Mouse (Mus musculus) MEL (cell line): ENCODE data around the gene Med17.

Experiments
- CTCF ChIP-seq, 3 experiments: IDR thresholded peaks in 2 of 3; conservative IDR thresholded peaks in 1 of 3; 2 replicates each; pipeline ENCODE4 v1.5.1; 2011 to 2012; ENCODE audit warnings: low read length in 3 of 3, low read depth in 2 of 3, mild to moderate bottlenecking in 2 of 3, improper control_type of control experiment in 1 of 3, inconsistent platforms in 1 of 3, mixed read lengths in 1 of 3, moderate library complexity in 1 of 3; ENCODE audit not compliant: control insufficient read depth in 1 of 3, insufficient read depth in 1 of 3, poor library complexity in 1 of 3, severe bottlenecking in 1 of 3
- E2F4 ChIP-seq: IDR thresholded peaks from 2 replicates; pipeline ENCODE4 v1.6.1; 2011; ENCODE audit warnings: low read depth, low read length, improper control_type of control experiment, borderline replicate concordance
- KAT2A ChIP-seq: conservative IDR thresholded peaks from 2 replicates; pipeline ENCODE4 v1.6.1; 2012; ENCODE audit warnings: low read depth, low read length, improper control_type of control experiment, inconsistent platforms
- MAZ ChIP-seq: IDR thresholded peaks from 2 replicates; pipeline ENCODE4 v1.6.1; 2012; ENCODE audit warnings: low read depth, mild to moderate bottlenecking, inconsistent platforms, low read length, improper control_type of control experiment
- MEF2A ChIP-seq: IDR thresholded peaks from 2 replicates; pipeline ENCODE4 v1.6.1; 2014; ENCODE audit warnings: low read depth, mild to moderate bottlenecking, inconsistent platforms, low read length, improper control_type of control experiment; ENCODE audit not compliant: poor library complexity, insufficient replicate concordance, severe bottlenecking; ENCODE audit errors: extremely low read depth
- MYC ChIP-seq: IDR thresholded peaks from 2 replicates; pipeline ENCODE4 v1.6.1; 2011; ENCODE audit warnings: low read depth, mild to moderate bottlenecking, low read length, improper control_type of control experiment, moderate library complexity
- POLR2A ChIP-seq, 2 experiments: IDR thresholded peaks; 2 replicates each; pipeline ENCODE4 v1.6.1; 2011 to 2012; ENCODE audit warnings: low read length in 2 of 2, mild to moderate bottlenecking in 2 of 2, control low read depth in 1 of 2, improper control_type of control experiment in 1 of 2, low read depth in 1 of 2, moderate library complexity in 1 of 2; ENCODE audit not compliant: control insufficient read depth in 1 of 2, insufficient read depth in 1 of 2, poor library complexity in 1 of 2
- RAD21 ChIP-seq: IDR thresholded peaks from 2 replicates; pipeline ENCODE4 v1.6.1; 2011; ENCODE audit warnings: mild to moderate bottlenecking, low read depth, low read length, improper control_type of control experiment

DNA sequence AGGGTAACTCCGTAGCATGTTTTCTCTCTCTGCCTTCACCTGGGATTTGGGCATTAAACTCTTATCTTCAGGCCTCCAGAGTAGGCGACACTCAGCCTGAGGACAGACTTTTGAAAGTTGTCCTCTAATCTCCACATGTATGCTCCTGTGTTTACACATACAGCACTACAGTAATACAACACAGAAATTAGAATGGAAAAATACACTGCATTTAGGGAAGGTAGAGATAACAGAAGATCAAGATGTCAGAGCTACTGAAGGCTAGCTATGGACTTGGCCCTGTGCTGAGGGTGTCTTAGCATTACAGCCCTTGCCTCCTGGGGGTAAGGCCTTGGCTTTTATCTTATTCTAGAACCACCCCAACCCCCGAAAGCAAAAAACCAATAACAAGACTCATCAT is 8.7 kb upstream of the Med17 start:
- TF ChIP-seq MYC (no peak), KAT2A (no peak), CTCF (IDR thresholded peaks at IDR 0.05 in 2 of 3, conservative IDR thresholded peaks at IDR 0.05 in 1 of 3; ENCODE audit: control insufficient read depth in 1 of 3, insufficient read depth in 1 of 3, low read depth in 2 of 3, low read length in 3 of 3, poor library complexity in 1 of 3, severe bottlenecking in 1 of 3) (no peak), POLR2A (IDR thresholded peaks at IDR 0.05; ENCODE audit: control insufficient read depth in 1 of 2, insufficient read depth in 1 of 2, low read depth in 1 of 2, low read length in 2 of 2, poor library complexity in 1 of 2) (no peak), MEF2A (no peak), MAZ (no peak), RAD21 (no peak), E2F4 (no peak)
